Mouse (Mus musculus): Measurements from ENCODE around the gene Phf3. TPM values are rescaled to one million over a fixed set of nuclear protein-coding genes. Genes with fewer than 3 reads are reported as not detected.
"Not testable (repeated sequence)": the region's sequence is repeated elsewhere in the genome, so short reads cannot be mapped to it uniquely, and the experiment has no call there.

Phf3 gene
- polyA plus RNA-seq (2015; fragmentation: Nextera tagmentation; extraction: Ambion mirVana): 38.5 and 48.1 TPM in 2 replicates

GRCm38 (mm10) chr1:30873541-30874260 lies at the start of gene Phf3:
Gene Phf3, minus strand, starts transcription at chr1:30873921.
- Histone ChIP-seq H3K4me3 (peak within 1 kb of the TSS; percentile 92), H3K4me2 (peak within 1 kb of the TSS; percentile 62), H3K27me3 (no peaks in the 10 kb centered on the region), H3K4me1 (replicated peaks) (peaks cover 38% of the 10 kb centered on the region), H3K9ac (peak within 1 kb of the TSS; percentile 95), H3K36me3 (no peaks in the 10 kb centered on the region), H3K9me3 (no peaks in the 10 kb centered on the region), H3K27ac (replicated peaks) (peak within 1 kb of the TSS; percentile 99)
- under 1% methylated on average over 58 of the region's 85 CpGs for WGBS
- ATAC-seq (ENCODE audit: low read depth): peak; percentile 95

- Histone ChIP-seq H3K4me1 (replicated peaks) (no peaks in the 10 kb centered on the region), H3K4me3 (no peak overlapping the region), H3K27me3 (no peaks in the 10 kb centered on the region), H3K9ac (no peak overlapping the region), H3K4me2 (no peak overlapping the region), H3K9me3 (peaks cover 8% of the 10 kb centered on the region; the same call in 1 of the 2 replicates), H3K27ac (replicated peaks) (no peak overlapping the region), H3K36me3 (no peaks in the 10 kb centered on the region)
- ATAC-seq (ENCODE audit: low read depth): no peak
- 93% methylated on average over 3 of the region's 3 CpGs for WGBS
Measured at GRCm38 (mm10) chr1:30922237-30922636, 48.5 kb upstream of the Phf3 start.

- Histone ChIP-seq H3K9me3 (peaks cover 8% of the 10 kb centered on the region; the same call in 1 of the 2 replicates), H3K27ac (replicated peaks) (no peak overlapping the region), H3K4me2 (no peak overlapping the region), H3K4me3 (no peak overlapping the region), H3K9ac (no peak overlapping the region), H3K4me1 (replicated peaks) (no peaks in the 10 kb centered on the region), H3K27me3 (no peaks in the 10 kb centered on the region), H3K36me3 (no peaks in the 10 kb centered on the region)
- ATAC-seq (ENCODE audit: low read depth): no peak
Measured at GRCm38 (mm10) chr1:30921252-30921651, 47.5 kb upstream of the Phf3 start.

GRCm38 (mm10) chr1:30920620-30921177 lies 47.0 kb upstream of the Phf3 start:
- 93% methylated on average over 1 of the region's 1 CpGs for WGBS
- peaks cover 8% of the 10 kb centered on the region; the same call in 1 of the 2 replicates for H3K9me3 ChIP-seq
- H3K36me3 ChIP-seq: no peaks in the 10 kb centered on the region
- H3K4me3 ChIP-seq: no peak overlapping the region
- no peak for ATAC-seq (ENCODE audit: low read depth)
- no peak overlapping the region for H3K4me2 ChIP-seq
- H3K27ac ChIP-seq (replicated peaks): no peak overlapping the region
- no peak overlapping the region for H3K9ac ChIP-seq
- H3K4me1 ChIP-seq (replicated peaks): no peaks in the 10 kb centered on the region
- H3K27me3 ChIP-seq: no peaks in the 10 kb centered on the region

GRCm38 (mm10) chr1:30910172-30910571 lies 36.5 kb upstream of the Phf3 start:
- no peaks in the 10 kb centered on the region for H3K9me3 ChIP-seq
- 70% methylated on average over 3 of the region's 3 CpGs for WGBS
- H3K9ac ChIP-seq: no peak overlapping the region
- H3K4me2 ChIP-seq: no peak overlapping the region
- H3K4me1 ChIP-seq (replicated peaks): no peaks in the 10 kb centered on the region
- H3K27ac ChIP-seq (replicated peaks): no peak overlapping the region
- no peaks in the 10 kb centered on the region for H3K36me3 ChIP-seq
- no peaks in the 10 kb centered on the region for H3K27me3 ChIP-seq
- H3K4me3 ChIP-seq: no peak overlapping the region
- no peak for ATAC-seq (ENCODE audit: low read depth)

- WGBS: 88% methylated on average over 4 of the region's 4 CpGs
- H3K4me3 ChIP-seq: no peak overlapping the region
- H3K27ac ChIP-seq (replicated peaks): no peak overlapping the region
- ATAC-seq (ENCODE audit: low read depth): no peak
- no peaks in the 10 kb centered on the region for H3K9me3 ChIP-seq
- H3K4me1 ChIP-seq (replicated peaks): no peaks in the 10 kb centered on the region
- H3K4me2 ChIP-seq: no peak overlapping the region
- no peaks in the 10 kb centered on the region for H3K27me3 ChIP-seq
- no peak overlapping the region for H3K9ac ChIP-seq
- H3K36me3 ChIP-seq: no peaks in the 10 kb centered on the region
Measured at GRCm38 (mm10) chr1:30908797-30909196, 35.1 kb upstream of the Phf3 start.

- Histone ChIP-seq H3K9ac (no peak overlapping the region), H3K9me3 (no peaks in the 10 kb centered on the region), H3K4me3 (no peak overlapping the region), H3K4me1 (replicated peaks) (no peaks in the 10 kb centered on the region), H3K36me3 (no peaks in the 10 kb centered on the region), H3K27me3 (no peaks in the 10 kb centered on the region), H3K27ac (replicated peaks) (no peak overlapping the region), H3K4me2 (no peak overlapping the region)
- 89% methylated on average over 3 of the region's 3 CpGs for WGBS
- ATAC-seq (ENCODE audit: low read depth): no peak
Measured at GRCm38 (mm10) chr1:30903480-30904218, 29.9 kb upstream of the Phf3 start.

- Histone ChIP-seq H3K4me2 (no peak overlapping the region), H3K36me3 (no peaks in the 10 kb centered on the region), H3K27ac (replicated peaks) (no peak overlapping the region), H3K4me1 (replicated peaks) (no peaks in the 10 kb centered on the region), H3K4me3 (no peak overlapping the region), H3K9me3 (no peaks in the 10 kb centered on the region), H3K9ac (no peak overlapping the region), H3K27me3 (no peaks in the 10 kb centered on the region)
- 86% methylated on average over 2 of the region's 2 CpGs for WGBS
- ATAC-seq (ENCODE audit: low read depth): no peak
Measured at GRCm38 (mm10) chr1:30898691-30899090, 25.0 kb upstream of the Phf3 start.

- not testable (repeated sequence) for H3K36me3 ChIP-seq; H3K4me3 ChIP-seq; H3K27ac ChIP-seq (replicated peaks); H3K4me2 ChIP-seq; H3K9me3 ChIP-seq; H3K27me3 ChIP-seq; H3K4me1 ChIP-seq (replicated peaks); H3K9ac ChIP-seq; ATAC-seq (ENCODE audit: low read depth)
Measured at GRCm38 (mm10) chr1:30895366-30895765, 21.6 kb upstream of the Phf3 start.

GRCm38 (mm10) chr1:30883806-30884205 lies 10.1 kb upstream of the Phf3 start:
- not testable (repeated sequence) for H3K9ac ChIP-seq; H3K4me2 ChIP-seq; H3K4me3 ChIP-seq; H3K9me3 ChIP-seq; H3K4me1 ChIP-seq (replicated peaks); H3K27me3 ChIP-seq; H3K36me3 ChIP-seq; ATAC-seq (ENCODE audit: low read depth); H3K27ac ChIP-seq (replicated peaks)
- WGBS: 93% methylated on average over 1 of the region's 1 CpGs

- Histone ChIP-seq H3K36me3 (no peaks in the 10 kb centered on the region), H3K9ac (no peak overlapping the region), H3K4me1 (replicated peaks) (peaks cover 26% of the 10 kb centered on the region), H3K27me3 (no peaks in the 10 kb centered on the region), H3K4me3 (no peak overlapping the region), H3K4me2 (no peak overlapping the region), H3K9me3 (no peaks in the 10 kb centered on the region), H3K27ac (replicated peaks) (no peak overlapping the region)
- ATAC-seq (ENCODE audit: low read depth): no peak
Measured at GRCm38 (mm10) chr1:30875746-30876145, 2.0 kb upstream of the Phf3 start.

GRCm38 (mm10) chr1:30874261-30875131 lies 775 bp upstream of the Phf3 start:
- Histone ChIP-seq H3K4me2 (peak overlapping the region; percentile 62), H3K9me3 (no peaks in the 10 kb centered on the region), H3K27me3 (no peaks in the 10 kb centered on the region), H3K36me3 (no peaks in the 10 kb centered on the region), H3K4me3 (peak overlapping the region; percentile 92), H3K9ac (peak overlapping the region; percentile 95), H3K4me1 (replicated peaks) (peaks cover 32% of the 10 kb centered on the region), H3K27ac (replicated peaks) (peak overlapping the region; percentile 99)
- ATAC-seq (ENCODE audit: low read depth): no peak
- WGBS: 55% methylated on average over 15 of the region's 15 CpGs

Measured in neural tube, embryonic 13.5 days (tissue).